Mouse (Mus musculus) MN1 (cell line): ENCODE measurements around the gene Ppfibp1.
A peak's percentile ranks its signal among the peaks of the same experiment; 100 is the strongest.

ENCODE experiments used
- DNase-seq: peaks from one replicate; pipeline ENCODE4 v3.0.0-alpha.2; 2016; ENCODE audit warnings: low spot score

Gene Ppfibp1

GRCm38 (mm10) chr6:146913489-146914198 is 25.4 kb downstream of the Ppfibp1 start:
- no peak for DNase-seq

- no peak for DNase-seq
Observed at GRCm38 (mm10) chr6:146915808-146916207, 27.5 kb downstream of the Ppfibp1 start.

- DNase-seq: no peak
Observed at GRCm38 (mm10) chr6:146917396-146917795, 29.1 kb downstream of the Ppfibp1 start.

DNA sequence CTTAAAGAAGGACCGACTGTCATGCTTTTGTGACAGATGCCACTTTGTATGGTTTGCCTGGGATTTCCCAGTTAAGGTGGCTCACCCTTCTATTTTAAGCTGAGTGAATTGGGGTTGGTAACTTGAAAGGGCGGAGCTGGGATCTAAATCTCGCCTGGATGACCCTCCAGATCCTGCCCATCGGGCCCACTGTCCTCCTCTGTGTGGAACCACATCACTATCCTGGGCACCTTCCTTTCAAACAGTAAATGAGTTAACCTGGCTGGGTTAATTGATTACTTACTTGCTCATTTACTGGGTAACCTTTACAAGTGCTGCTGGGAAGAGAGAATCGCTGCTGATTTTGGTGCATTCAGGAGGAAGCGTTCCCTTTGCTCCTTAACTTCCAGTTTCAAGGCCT is 30.1 kb downstream of the Ppfibp1 start:
- no peak for DNase-seq

DNA sequence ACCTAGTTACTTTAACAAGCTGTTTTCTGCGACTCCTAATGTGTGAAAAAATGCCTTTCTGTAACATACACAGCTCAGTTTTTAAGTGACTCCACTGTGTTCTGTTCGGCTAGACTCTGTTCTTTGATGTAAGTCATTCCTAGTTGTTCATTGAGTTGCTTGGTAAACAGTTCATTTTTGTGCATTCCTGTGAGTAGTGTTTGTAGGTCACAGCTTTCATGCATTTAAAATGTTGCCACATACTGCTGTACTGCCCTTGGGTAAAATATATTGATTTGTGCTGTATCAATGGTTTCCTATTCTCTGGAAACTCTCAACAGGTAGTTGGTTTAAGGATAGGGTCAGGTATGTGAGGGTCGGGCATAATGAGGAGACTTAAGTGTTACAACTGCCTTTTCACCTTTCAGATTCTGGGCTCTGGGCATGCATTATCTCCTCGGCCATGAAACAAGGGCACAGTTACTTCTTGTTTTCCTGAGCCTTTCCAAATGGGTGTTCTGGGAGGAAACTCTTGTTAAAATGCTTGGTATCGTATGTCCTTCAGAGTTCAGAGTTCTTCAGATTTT is 38.2 kb downstream of the Ppfibp1 start:
- no peak for DNase-seq

GRCm38 (mm10) chr6:146928108-146928507 is 39.8 kb downstream of the Ppfibp1 start:
- DNase-seq: no peak

DNA sequence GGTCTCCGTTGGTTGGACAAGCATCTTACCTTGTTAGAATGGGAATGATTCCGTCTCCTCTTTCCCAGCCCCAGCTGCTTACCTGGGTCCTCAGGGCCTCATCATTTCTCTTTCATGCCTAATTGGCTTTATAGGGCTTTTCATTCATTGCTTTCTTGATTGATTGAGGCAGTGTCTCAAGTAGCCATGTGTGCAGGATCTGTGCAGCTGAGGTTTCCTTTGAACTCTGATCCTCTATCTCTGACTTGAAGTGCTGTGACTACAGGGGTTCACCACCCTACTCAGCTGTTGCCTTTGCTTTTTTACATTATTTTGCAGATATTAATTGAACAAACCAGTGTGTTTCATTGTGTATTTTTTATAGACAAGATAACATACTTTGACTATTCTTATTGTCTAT is 40.7 kb downstream of the Ppfibp1 start:
- DNase-seq: no peak

DNA sequence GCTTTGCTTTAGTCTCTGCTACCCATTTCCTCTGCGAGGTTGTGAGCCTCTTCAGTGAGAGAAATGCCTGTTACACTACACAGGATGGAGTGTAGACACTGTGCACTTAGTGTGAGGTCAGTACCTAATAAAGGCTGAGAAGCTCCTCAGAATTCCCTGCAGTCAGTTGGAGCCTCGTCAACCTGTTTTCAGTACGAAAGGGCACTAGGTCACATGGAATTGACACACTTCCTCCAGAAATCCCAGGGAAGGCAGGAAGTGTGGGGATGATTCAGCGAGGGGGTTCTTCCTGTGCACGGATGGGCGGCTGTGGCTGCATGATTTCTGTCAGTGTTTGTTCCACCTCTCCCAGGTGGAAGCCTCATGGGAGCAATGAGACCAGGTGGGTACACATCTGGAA is 44.8 kb downstream of the Ppfibp1 start:
- DNase-seq: no peak

DNA sequence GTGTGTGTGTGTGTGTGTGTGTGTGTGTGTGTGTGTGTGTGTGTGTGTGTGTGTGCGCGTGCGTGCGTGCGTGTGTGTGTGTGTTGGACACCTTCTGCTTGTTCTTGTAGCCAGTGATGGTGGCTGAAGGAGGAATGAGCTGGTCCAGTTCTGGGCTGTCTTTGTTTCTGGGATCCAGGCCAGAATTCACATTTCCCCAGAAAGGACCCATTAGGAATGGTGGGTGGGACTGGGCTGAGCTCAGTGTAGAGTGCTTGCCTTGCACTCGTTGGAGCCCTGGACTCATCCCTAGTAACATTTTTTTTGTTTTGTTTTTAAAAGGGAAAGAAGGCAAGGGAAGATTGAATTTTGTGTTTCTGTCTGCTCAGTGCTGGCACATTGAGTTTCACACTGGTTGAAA is 47.7 kb downstream of the Ppfibp1 start:
- peak; percentile 34 for DNase-seq

GRCm38 (mm10) chr6:146939026-146939425 is 50.7 kb downstream of the Ppfibp1 start:
- DNase-seq: no peak

DNA sequence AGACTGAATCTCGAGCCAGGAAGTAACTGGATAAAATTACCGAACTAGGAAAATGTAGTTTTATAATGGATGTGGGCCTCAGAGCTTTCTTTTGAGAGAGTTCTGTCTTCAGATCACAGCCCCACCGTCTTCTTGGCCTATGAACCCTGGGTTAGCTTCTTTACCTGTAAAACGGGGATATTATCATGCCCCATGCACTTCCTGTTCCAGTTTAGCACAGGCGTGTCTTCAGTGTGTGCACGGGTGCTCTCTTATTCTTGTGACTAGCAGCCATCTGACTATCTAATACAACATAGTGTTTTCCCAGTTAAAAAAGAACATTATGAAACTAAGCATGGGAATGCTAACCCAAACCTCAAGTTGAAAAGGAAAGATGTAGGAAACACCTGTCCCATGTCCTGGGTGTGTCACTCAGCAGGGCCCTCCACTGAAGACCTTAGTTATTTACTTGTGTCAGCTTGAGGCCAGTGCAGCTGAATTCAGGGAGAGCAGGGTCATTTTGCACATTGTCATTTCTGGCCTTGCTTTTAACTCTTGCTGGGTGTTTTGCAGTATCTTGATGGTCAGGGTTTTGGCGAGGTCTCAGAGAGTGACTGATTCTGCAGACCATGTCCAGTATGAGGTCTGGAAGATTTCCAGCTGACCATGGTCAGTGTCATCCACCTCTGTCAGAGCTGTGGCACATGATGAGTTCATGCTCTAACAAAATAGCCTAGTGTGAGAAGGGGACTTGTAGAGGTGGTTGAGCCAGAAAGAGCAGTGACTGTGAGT is 53.4 kb downstream of the Ppfibp1 start:
- peak; percentile 39 for DNase-seq

GRCm38 (mm10) chr6:146944009-146944408 is 55.7 kb downstream of the Ppfibp1 start:
- DNase-seq: no peak

- no peak for DNase-seq
Observed at GRCm38 (mm10) chr6:146944830-146945229, 56.5 kb downstream of the Ppfibp1 start.

- no peak for DNase-seq
Observed at GRCm38 (mm10) chr6:146946327-146947029, 58.2 kb downstream of the Ppfibp1 start.

DNA sequence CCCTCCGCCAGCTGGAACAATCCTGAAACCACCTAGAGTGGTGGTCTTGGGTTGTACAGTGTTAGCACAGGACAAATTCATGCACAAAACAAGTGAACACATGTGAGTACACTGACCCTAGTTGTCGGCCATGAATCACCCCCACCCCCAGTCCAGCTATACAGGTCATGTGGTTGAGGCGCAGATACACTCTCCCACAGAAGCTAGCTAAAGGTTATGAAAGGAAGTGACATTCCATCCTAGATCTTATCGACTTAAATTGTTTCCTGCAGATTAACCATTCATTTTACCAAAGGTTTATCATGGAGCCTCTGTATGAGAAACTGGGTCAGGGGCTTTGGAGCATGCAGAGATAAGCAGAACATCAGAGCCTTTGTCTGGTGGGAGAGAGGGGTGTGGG is 58.9 kb downstream of the Ppfibp1 start:
- DNase-seq: no peak

- DNase-seq: peak; percentile 12
Observed at GRCm38 (mm10) chr6:146949682-146950453, 61.6 kb downstream of the Ppfibp1 start.

DNA sequence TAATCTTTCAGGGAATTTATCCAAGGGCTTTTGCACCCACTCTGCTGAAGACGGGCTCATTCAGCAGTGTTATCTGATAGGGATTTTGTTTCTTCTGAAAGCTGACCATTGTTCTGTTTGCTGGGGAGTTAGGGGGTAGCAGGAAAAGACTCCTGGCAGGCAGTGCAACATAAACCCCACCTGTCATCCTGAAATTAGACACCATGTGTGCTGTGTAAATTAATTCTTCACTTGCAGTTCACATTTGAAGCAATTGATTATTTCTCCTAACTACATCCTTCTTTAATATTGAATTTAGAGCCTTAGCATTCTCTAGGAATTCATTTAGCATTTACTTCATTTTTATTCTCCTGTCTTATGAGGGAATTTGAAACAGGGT is 62.2 kb downstream of the Ppfibp1 start:
- DNase-seq: no peak

GRCm38 (mm10) chr6:146954258-146954657 is 66.0 kb downstream of the Ppfibp1 start, which contains the start of gene 1700034J05Rik:
TSS of gene 1700034J05Rik (minus strand) at chr6:146954422.
- peak; percentile 10 for DNase-seq

- DNase-seq: no peak
Observed at GRCm38 (mm10) chr6:146955475-146955874, 67.2 kb downstream of the Ppfibp1 start.

DNA sequence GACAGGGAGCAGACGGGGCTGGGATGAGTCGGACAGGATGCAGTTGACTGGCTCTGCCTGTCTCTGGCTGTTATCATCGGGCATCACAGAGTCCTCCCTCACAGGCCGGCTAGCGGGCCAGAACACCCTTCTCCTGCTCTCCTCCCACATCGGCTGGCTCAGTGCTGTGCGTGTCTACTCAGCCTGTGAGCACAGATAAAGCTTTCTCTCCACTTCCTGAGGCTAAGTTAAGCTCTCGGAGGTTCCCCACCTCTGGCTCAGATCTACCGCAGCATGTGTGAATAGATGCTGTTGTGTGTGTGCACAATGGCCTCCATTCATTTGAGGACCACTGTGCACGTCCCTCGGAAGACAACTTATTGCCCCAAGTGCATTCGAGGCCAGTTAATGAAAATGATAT is 67.6 kb downstream of the Ppfibp1 start:
- DNase-seq: peak; percentile 65

DNA sequence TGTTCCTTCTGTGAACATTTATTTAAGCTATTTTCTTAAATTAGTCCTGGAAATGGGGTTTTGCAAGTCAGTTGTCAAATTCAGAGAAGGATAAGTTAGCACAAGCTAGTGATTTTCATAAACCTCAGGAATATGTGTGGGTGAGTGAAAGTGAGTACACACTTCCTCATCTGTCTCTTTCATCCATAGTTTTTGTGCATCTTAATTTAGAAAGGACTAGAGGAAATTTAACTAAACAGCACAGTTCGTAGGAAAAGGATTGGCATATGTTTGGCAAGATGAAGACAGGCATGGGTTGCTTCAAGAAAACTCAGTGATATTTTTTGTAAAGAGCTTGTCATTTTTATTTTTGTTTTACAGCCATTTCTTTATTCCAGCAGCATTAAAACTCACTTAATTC is 68.7 kb downstream of the Ppfibp1 start:
- no peak for DNase-seq

- DNase-seq: no peak
Observed at GRCm38 (mm10) chr6:146958694-146959093, 70.4 kb downstream of the Ppfibp1 start.
